Mouse (Mus musculus): ENCODE results near the gene Cdk7. TPM values are rescaled to one million over a fixed set of nuclear protein-coding genes. Genes with fewer than 3 reads are reported as not detected.

Gene Cdk7
- total RNA-seq, 2 experiments from 2014 or later, result 21.3 to 22.2 TPM

Other genes starting within 250 kb of the Cdk7 start
- gene Gtf2h2, start 238.4 kb downstream of the Cdk7 start, total RNA-seq (2021), result 10 to 100 TPM; 21.7 to 21.9 TPM
- gene Ocln, start 178.2 kb downstream of the Cdk7 start, total RNA-seq (2021), result under 1 TPM; 0.57 to 0.87 TPM
- gene Marveld2, start 114.0 kb downstream of the Cdk7 start, total RNA-seq (2021), result under 1 TPM; 0.42 to 0.57 TPM
- gene Ak6, start 80.0 kb downstream of the Cdk7 start, total RNA-seq (2021), result 10 to 100 TPM; 59.8 to 63.5 TPM
- 10 to 100 TPM; 15.0 to 17.1 TPM for gene Rad17, start 79.9 kb downstream of the Cdk7 start, total RNA-seq (2021)
- gene Taf9, start 79.4 kb downstream of the Cdk7 start, total RNA-seq (2021), result 10 to 100 TPM in 1 of 2 experiments, 1 to 10 TPM in 1; 9.6 to 18.1 TPM
- gene Ccdc125, start 61.2 kb downstream of the Cdk7 start, total RNA-seq (2021), result under 1 TPM; 0.17 to 0.46 TPM
- 100 to 1,000 TPM; 165 to 196 TPM for gene Mrps36, start 13.7 kb upstream of the Cdk7 start, total RNA-seq (2021)
- gene Cenph, start 45.0 kb upstream of the Cdk7 start, total RNA-seq (2021), result not detected
- gene Ccnb1, start 55.6 kb upstream of the Cdk7 start, total RNA-seq (2021), result 1 to 10 TPM in 1 of 2 experiments, under 1 TPM in 1; 0.57 to 1.1 TPM
- gene Slc30a5, start 102.5 kb upstream of the Cdk7 start, total RNA-seq (2021), result 10 to 100 TPM; 20.1 to 21.8 TPM